Mouse (Mus musculus) R1 (cell line): ENCODE results near the gene Mt3.

ENCODE experiments used
- DNase-seq: peaks from one replicate; pipeline ENCODE4 v3.0.0-alpha.2; 2018; ENCODE audit warnings: low read depth, low spot score

The Mt3 gene

DNA sequence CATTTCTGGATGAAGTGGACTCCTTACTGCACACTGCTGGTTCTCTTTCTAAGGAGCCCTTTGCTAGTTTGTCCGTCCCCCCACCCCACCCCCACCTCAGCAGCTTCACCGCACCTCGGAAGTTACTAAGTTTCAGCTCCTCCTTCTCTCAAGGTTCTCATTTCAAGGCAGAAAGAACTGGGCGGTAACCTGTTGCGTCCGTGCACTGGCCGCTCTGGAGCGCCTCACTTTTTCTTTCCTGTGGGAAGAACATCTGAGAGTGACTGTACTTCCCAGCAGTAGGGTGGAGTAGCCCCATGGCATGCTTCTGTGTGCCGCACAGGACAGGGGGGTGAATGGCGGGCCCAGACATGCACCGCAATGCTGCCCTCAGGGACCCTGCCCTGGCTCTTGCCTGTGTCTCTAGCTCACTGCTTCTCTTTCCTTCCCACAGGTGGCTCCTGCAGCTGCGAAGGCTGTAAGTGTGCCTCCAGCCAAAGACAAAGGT lies 32.0 kb downstream of the Mt3 start:
- peak; percentile 56 for DNase-seq

DNA sequence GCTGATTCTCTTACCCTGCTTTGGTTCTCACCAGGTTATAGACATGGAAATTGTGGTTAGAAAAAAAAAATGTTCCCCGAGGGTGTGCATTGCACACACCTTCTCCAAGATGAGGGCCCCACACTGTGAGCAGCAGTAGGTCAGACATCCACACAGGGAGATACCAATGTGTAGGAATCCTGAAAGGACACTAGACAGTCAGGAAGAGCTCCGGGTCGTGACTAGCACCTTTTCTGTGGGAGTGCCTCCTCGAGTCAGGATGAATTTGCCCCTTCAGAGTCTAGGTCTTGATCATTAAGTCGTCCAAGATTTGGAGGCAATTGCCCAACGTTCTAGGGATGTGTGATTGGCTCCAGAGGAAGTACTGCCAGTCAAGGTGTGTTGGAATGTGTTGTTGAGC lies 33.4 kb downstream of the Mt3 start:
- DNase-seq = peak; percentile 74

DNA sequence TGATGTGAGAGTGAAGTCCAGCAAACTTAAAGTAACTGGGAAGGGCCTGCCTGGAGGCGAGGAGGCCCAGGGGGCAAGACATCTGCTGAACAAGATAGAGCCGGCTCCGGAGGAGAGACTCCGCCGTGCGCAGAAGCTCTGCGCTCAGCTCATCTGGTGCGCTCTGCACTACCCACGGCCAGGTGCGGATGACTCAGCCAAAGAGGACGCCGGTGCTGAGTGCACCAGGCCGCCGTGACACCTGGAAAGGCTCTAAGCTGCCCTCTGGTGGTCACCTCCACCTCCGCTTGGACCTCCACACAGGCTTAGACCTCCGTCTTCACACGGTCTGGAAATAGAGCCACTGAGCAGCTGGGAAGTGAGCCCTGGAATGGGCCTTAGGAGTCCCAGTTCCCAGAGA lies 34.1 kb downstream of the Mt3 start:
- peak; percentile 91 for DNase-seq

DNA sequence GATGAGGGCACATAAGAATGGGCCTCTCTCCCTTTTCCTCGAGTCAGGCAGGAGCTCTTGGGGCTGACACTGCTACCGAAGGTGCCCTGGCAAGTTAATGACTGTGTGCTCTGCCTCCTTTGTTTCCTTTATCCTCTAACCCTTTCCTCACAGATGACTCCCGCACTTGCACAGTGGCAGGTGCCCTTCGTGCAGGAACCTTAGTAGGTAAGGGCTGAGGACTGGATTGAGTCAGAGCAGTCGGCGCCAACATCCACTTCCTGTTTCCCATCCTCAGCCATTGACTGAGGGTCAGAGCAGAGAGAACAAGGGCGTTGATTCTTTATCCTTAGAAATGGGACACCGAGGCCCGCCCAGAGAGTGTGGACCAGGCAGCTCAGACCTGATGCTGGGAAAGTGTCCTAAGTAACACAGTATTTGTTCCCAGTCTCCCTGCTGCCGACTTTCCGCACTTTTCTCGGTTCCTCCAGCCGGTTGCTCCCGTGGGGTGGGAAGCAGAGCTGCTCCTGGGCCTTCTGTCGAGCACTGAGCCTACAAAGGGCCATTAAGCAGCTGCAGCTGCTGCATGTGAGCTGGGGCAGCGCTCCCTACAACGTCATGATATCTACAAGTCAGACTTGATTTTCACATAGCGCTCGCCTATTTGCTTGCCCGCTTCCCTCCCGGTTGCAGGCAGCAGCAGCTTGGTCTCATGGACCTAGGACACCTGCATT lies 35.0 kb downstream of the Mt3 start:
- DNase-seq = peak; percentile 74

DNA sequence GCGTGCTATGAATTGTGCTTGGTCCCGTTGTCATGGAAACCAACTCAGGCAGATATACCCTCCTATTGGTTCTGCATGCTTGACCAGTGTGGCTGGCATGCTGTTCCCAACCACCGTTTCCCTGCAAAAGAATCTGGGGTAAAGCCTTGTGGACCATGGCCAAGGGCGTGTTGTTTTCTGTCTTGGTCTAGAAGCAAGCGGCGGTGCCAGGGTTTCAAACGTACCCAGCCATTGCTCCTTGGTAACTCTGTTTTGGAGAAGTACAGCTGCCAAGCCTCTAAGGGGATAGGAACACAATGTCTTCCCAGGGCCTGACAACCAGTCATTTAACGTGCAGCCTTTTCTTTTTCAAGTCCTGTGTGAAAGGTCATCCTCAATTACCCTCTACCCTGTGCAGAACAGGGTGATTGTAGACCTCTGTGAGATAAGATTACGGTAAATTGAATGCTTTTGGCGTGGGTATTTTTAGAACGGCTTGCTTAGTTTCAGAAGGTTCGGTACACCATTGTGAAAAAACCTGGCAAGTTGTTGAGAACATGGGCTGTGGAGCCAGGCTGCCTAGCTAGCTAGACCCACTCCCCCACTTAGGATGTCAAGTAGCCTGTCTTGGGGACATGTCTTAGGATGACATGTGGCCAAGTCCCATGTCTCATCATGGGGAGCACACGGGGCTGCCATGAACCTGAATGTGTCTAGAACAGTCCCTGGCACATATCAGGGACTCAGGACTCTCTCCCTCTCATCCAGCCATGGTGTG lies 37.0 kb downstream of the Mt3 start:
- peak; percentile 41 for DNase-seq

DNA sequence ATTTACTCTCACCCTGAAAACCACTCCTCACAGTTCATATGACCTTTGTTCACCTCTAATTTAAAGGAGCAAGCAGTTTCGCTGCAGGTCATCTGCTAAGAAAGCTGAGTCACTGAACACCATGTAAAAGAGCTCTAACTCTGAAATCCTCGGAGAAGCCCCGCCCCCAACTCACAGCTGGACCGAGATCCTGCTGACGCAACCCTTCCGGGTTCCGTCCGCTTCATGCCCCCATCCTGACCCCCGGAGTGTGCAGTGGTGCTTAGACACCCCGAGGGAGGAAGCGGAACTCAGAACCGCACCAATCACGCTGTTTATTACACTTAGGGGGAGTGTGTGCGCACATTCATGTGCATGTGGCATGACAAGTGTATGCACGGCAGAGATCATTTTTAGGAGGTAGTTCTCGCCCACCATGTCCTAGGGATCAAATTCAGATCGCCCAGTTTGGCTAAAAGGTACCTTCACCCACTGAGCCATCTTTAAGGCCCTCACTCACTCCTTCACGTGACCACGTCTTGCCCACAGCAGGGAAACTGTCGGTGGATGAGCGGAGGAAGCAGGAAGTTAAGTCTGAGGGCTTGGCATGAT lies 38.8 kb downstream of the Mt3 start:
- DNase-seq = peak; percentile 99

DNA sequence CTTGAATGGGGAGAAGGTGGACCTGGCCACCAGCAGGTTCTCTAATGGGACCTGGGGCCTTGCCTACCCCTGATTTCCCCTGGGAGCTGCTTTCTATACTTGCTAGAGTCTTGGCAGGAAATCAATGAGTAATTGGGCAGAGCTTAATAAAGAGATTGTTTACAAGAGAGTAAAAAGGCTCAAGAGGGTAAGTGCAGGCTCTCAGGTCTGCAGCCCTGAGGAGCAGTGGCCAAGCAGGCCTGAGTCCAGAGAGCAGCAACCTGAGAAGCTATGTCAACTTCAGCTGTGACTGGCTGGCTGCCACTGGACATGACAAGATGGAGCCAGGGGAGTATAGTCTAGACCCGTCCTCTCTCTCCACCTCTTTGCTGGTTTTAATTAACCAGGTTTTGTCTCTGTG lies 40.5 kb downstream of the Mt3 start:
- DNase-seq = no peak

DNA sequence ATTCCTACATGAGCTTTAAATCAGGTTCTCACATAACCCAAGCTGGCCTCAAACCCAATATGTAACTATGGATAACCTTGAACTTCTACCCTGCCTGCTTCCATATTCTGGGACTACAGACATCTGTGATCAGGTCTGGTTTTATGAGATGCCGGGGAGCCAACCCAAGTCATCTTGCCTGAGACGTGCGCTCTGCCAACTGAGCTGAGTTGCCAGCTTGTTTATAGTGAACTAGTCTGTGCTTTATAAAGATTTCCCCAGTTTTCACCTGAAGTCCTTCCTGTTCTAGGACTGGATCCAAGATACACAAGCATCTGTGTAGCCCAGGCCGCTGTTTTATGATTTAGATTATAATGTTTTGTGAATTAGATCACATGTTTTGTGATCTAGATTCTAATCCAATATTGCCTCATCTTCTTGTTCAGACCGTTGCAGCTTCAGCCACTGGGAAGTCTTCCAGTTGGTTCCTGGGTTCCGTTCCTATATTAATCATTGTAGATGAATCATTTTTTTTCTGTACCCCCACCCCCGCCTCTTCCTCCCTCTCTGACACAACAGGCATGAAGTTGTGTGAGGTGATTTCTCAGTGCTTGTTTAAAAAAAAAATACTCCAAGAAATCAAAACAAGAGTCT lies 42.3 kb downstream of the Mt3 start:
- DNase-seq = no peak

DNA sequence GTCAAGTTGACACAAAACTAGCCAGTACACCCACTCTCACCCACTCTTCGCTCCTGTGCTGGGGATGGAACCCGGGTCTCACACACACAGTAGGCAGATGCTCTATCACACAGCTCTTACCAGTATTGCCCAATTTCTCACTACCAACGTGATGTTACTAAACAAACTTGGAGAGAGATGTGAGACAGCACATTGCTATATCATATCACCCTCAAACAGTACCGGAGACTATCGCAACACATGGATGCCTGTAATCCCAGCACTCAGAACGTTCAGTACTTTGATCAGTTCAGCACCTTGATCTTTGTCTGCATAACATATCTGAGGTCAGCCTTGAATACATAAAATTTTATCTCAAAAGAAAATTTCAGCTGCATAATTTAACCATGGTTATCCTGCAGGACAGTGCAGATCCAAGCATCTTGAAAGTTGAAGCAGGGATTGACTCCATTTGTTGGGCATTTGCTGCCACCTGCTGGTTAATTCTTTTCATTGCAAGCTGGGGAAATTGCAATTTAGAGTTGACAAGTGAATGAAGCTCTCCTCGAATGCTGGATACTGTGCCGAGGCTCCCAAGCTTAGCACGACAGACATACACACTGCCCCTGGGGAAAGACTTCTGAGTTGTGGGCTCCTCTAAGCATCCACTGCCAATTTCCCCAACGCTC lies 46.9 kb downstream of the Mt3 start:
- peak; percentile 78 for DNase-seq
